Mouse (Mus musculus): ENCODE results near the gene Rtl6.
A peak's percentile ranks its signal among the peaks of the same experiment; 100 is the strongest.

Rtl6 gene

GRCm38 (mm10) chr15:84537117-84537516 lies 20.5 kb downstream of the Rtl6 start:
- peak in 1 of 2 experiments; percentile 18 for DNase-seq (ENCODE audit: low spot score in 2 of 2)

- DNase-seq (ENCODE audit: low spot score in 2 of 2) = no peak
Observed at GRCm38 (mm10) chr15:84536611-84537010, 21.0 kb downstream of the Rtl6 start.

GRCm38 (mm10) chr15:84535953-84536352 lies 21.7 kb downstream of the Rtl6 start:
- no peak for DNase-seq (ENCODE audit: low spot score in 2 of 2)

GRCm38 (mm10) chr15:84532211-84532610 lies 25.4 kb downstream of the Rtl6 start:
- no peak for DNase-seq (ENCODE audit: low spot score in 2 of 2)

- no peak for DNase-seq (ENCODE audit: low spot score in 2 of 2)
Observed at GRCm38 (mm10) chr15:84531535-84531934, 26.1 kb downstream of the Rtl6 start.

GRCm38 (mm10) chr15:84526921-84527320 lies 30.7 kb downstream of the Rtl6 start:
- DNase-seq (ENCODE audit: low spot score in 2 of 2) = no peak

GRCm38 (mm10) chr15:84525222-84525883 lies 32.3 kb downstream of the Rtl6 start:
- DNase-seq (ENCODE audit: low spot score in 2 of 2) = no peak

- no peak for DNase-seq (ENCODE audit: low spot score in 2 of 2)
Observed at GRCm38 (mm10) chr15:84522953-84523689, 34.5 kb downstream of the Rtl6 start.

GRCm38 (mm10) chr15:84521486-84521885 lies 36.1 kb downstream of the Rtl6 start:
- no peak for DNase-seq (ENCODE audit: low spot score in 2 of 2)

GRCm38 (mm10) chr15:84518540-84518939 lies 39.1 kb downstream of the Rtl6 start:
- no peak for DNase-seq (ENCODE audit: low spot score in 2 of 2)

- DNase-seq (ENCODE audit: low spot score in 2 of 2) = no peak
Observed at GRCm38 (mm10) chr15:84512626-84513296, 44.9 kb downstream of the Rtl6 start.

GRCm38 (mm10) chr15:84509981-84510380 lies 47.6 kb downstream of the Rtl6 start:
- DNase-seq (ENCODE audit: low spot score in 2 of 2) = no peak

- DNase-seq (ENCODE audit: low spot score in 2 of 2) = no peak
Observed at GRCm38 (mm10) chr15:84509161-84509560, 48.5 kb downstream of the Rtl6 start.

GRCm38 (mm10) chr15:84506026-84506425 lies 51.6 kb downstream of the Rtl6 start:
- no peak for DNase-seq (ENCODE audit: low spot score in 2 of 2)

- no peak for DNase-seq (ENCODE audit: low spot score in 2 of 2)
Observed at GRCm38 (mm10) chr15:84504895-84505294, 52.7 kb downstream of the Rtl6 start.
